Mouse (Mus musculus) lung, adult 18-20 months (tissue): ENCODE data around the gene Gm10277.

Experiments used
- DNase-seq, 2 experiments: peaks; one replicate each; pipeline ENCODE4 v3.0.0; 2022; ENCODE audit warnings: mixed read lengths in 2 of 2

The Gm10277 gene

DNA sequence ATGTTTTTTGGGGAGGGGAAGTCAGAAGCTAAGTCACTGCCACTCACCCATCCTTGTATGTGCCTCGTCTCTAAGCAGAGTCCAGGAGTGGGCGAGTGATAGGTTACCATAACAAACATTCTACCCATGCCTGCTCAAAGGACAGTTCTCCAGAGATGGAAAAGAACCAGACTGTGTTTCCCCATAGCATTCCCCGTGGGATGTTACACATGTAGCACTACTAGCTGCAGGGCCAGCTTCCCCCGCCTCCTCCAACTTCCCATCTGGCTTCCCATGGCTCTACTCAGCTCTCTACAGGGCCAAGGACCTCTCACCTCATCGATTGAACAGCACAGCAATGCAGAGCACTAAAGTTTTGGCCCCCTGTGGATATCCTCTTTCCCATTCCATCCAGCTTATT is 7.7 kb upstream of the Gm10277 start:
- no peak for DNase-seq

DNA sequence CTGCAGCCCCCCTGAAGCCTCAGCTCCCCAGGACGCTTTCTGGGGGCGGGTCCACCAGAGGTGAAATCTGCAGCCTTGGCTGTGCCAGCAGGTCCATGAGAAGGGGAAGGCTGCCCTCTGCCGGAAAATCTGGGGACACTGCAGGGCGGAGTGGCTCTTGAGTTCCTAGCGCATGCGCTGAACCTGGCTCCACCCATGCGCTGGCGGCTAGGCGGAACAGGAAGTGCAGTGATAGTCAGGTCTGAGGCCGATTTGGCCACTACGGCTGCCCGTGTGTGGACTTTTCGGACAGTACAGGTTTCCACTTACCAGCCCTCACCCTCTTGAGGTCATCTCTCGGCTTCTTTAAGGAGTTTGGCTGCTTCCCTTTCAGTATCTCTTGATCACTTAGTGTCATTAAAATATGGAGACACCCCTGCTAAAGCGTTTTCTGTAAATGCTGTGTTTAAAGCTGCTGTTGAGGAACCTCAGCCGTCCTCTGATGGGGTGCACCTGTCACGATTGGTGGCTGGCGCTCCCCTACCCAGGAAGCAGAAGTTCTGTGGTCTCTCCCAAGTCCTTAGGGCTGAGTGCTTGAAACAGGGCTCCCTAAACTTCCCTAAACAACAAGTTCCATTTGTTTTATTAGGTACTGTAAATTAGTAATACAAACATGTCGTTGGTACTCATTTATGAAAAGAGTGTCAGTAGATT is 5.8 kb upstream of the Gm10277 start:
- DNase-seq: peak; percentile 97 to 98

DNA sequence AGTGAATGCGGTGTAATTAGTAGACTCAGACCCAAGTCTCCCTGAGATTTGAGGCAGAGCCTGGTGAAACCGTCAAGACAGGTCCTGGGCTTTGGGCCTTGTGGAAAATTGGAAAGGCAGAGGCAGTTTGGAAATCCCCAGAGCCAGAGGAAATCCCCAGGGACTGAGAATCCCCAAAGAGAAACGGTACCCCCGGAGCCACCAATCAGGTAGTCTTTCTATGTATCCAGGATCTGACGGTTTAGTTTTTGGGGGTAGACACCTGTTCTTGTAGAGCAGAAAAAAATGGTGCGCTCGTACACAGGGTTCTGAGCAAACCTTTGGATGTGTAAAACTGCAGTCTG is 5.0 kb upstream of the Gm10277 start:
- DNase-seq: no peak

DNA sequence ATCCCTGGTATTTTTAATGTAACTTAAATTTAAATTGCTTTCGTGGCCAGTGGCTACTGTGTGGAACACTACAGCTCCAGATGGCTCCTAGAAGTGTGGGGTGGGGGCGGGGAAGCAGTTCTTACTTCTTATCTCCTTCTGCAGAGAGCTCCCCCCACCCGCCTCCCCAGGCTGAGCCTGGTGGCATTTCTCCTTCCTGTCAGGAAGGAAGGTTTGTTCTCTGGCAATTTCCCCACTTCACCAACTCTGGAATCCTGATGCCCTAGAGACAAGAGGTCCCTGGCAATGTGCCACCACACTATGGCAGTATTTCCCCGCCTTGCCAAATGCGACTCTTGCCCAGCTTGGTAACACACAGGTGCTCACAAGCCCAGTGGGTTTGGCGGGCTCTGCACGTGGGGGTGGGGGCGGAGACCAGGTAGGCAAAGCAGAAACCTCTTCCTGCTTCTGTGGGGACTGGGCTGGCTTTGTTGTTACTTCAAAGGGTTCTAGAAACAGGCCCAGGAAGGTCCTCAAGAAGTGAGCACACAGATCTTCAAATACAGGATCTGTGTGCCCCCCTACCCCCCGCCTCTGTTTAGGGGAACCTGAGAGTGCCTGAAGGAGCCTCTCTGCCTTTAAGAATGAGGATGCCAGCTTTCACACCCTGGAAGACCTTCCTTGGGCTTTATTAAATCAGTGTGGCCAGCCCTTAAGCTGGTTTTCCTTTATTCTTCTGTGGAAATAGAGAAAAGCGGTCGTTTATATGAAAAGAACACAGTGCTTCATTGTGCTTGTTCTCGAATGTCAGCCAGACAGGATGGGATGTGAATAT is 4.4 kb upstream of the Gm10277 start:
- peak; percentile 93 to 96 for DNase-seq

DNA sequence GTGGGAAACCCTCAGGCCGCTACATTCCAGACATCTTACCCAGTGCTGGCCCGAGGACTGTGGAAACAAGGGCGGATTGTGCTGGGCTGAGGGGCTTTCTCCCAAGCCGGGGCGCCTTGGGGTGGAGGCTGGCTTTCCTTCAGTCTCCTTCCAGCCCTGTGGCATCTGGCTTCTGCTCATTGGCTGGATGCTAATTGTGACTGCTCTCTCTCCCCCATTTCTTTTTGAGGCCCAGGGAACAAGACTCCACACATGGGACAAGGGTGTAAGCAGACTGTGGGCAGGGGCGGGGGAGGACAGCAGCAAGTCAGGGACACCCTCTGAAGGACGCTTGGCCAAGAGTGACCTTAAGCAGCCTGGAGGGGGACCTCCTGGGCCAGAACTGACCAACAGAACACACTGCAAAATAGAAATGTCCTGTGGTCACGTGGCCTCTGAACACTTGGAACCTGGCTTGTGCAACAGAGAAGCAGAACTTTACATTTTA is 3.7 kb upstream of the Gm10277 start:
- DNase-seq: peak in 1 of 2 experiments; percentile 63

DNA sequence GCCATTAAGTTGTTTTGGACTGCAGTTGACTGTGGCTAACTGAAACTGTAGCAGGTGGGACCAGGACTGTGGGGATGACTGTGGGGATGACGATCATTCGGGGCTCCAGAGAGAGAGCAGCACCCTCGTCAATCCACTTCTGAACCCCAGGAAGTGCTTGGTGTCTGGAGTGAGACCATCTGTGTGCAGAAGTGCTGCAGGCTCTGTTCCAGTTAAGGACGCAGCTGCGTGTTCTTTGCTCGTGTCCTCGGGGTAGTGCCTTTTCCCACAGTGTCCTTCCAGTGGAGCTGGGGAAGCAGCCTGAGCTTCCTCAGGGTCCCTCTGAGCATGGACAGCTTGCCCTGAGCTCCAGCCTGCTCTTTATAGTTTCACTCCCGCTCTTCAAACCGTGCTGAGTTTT is 2.7 kb upstream of the Gm10277 start:
- no peak for DNase-seq

DNA sequence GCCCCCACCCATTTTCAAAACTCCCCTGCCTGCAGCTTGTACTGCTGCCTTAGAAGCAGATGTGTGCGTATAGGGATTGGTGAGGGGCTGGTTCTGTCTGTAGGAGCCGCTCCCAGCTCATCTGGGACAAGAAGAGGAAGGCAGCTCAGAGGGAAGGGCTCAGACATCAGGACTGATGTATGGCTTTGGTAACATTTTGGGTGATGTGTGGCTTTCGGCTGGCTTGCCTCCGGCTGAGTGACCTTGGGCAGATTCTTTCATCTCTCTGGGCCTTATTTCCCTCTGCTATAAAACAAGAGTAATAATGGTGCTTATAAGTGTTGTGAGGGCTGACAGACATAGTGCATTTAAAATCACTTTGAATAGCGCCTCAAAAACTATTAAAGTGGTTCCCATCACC is 2.0 kb upstream of the Gm10277 start:
- DNase-seq: no peak

DNA sequence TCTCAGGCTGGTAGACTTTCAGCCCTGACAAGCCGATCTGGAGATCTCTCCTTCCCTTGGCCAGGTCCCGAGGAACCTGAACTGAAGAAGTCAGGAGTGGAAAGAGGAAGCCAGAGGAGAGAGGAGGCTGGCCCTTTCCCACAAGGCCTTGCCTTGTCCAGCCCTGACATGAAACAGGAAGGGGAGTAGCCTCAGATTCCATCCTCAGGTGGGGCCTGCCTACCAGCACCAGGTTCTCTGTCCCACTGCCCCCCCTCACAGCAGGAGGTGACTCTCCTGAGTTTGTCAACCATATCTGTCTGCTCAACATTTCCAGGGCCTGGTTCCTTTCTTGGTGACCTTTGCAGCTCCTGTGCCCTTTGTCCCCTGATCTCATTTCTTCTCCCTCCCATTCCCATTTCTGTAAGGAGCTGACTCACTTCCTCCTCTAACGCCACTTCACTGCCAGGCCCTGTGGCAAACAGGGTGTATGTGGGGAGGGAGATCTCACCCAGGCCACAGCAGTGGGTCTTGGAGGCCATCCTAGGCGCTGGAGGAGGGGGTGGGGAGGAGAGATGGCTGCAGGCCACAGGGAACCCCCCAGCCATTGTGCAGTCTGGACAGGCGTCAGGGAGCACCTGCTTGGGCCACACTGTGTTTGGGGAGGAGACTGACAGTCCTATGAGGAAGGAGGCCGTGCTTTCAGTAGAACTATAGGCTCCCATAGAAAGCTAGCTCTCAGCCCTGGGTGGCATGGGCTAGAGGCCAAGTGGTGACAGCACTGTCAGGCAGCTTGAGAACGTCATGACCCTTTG is 1.6 kb downstream of the Gm10277 start:
- peak; percentile 69 to 78 for DNase-seq

DNA sequence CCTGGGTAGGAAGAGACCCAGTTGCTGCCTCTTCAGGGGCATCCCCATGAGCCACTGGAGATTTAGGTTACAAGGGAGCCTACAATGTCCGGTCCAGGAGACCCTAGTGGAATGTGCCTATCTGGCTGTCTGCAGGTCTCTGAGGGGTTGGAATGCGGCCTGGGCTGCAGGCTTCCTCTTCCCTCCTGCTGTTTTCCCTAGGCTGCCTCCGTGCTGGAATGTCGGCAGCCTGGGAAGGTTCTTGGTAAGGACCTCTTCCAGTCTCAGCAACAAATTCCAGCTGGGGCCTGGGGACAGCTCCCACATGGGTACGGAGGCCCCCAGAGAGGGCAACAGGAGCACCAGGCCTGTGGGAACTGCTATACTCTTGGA is 2.2 kb downstream of the Gm10277 start:
- DNase-seq: no peak

DNA sequence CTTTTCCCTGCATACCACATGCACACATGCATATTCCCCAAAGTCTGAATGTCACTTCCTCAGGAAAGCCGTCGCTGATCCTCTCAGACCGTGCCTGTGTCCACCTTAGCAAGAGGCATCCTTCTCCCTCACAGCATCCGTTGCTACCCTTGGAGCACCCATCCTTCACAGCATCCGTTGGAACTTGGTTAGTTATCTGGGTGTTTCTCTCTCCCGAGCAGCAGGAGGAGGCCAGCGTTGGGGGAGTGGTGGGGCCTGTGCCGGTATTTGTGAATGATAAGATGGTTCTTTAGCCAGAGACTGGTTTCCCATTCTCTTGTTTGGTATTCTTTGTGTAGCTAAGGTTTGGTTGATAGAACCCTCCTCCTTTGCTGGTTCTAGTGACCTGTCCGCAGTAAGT is 2.7 kb downstream of the Gm10277 start:
- no peak for DNase-seq

DNA sequence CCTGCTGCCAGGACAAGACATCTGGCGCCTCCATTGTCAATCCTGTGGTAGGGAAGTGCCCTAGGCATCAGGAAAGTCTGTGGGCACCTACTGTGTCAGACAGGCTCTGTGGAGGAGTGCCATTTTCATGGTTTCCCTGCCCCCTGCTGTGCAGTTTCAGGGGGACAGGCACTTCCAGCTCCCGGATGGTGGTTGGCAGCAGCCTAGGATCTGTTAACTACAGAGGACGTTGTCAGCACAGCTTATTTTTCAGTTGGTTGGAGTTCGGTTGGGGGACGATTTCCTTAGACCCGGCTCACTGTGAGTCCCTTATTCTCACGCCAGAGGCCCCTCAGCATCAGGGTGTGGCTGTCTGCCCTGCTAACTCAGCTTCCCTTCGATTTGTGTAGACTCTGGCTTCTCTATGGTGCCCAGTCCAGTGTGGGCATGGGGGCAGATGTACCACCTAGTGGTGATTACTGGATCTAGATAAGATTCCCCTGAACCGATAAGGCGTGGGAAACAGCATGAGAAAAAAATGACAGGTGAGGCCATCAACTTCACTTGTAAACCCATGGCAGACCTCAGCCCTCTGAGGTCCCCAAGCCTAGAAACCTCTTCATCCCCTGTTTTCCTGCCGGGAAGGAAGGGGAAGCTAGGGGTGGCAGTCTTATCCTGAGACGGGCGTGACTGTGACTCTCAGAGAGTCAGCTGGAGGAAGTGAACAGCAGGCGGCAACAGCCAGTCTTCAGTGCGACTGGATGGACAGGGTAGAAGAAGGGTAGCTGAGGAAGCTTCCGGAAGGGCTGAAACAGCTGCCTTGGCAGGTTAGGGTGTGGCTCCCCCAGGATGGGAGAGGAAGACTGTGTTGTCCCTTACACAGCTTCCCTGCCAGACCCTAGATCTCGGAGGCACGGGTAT is 3.5 kb downstream of the Gm10277 start:
- DNase-seq: peak; percentile 57 to 66

DNA sequence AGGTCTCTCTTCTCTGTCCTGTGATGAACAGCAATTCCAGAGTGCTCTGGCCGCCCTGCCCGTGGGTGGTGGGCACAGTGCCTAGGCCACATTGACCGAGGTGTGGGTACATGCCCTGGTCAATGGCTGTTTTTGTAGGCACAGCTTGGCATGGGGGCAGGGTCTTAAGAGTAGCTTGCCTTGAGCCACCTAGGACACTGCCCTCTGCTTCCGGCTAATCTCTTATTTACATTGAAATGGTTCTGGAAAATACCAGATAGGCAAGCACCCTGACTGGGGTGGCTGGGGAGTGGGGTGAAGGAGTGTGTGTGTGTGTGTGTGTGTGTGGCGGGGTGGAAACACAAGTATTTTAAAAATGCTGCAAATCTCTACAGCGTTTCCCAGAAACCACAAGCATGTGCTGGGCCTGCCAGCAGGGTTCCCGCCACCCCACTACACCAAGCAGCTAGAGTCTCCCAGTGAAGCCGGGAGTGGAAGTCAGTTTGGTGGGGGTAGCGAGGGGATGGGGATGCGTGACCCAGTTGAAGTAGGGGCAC is 4.3 kb downstream of the Gm10277 start:
- DNase-seq: peak; percentile 51 to 67

DNA sequence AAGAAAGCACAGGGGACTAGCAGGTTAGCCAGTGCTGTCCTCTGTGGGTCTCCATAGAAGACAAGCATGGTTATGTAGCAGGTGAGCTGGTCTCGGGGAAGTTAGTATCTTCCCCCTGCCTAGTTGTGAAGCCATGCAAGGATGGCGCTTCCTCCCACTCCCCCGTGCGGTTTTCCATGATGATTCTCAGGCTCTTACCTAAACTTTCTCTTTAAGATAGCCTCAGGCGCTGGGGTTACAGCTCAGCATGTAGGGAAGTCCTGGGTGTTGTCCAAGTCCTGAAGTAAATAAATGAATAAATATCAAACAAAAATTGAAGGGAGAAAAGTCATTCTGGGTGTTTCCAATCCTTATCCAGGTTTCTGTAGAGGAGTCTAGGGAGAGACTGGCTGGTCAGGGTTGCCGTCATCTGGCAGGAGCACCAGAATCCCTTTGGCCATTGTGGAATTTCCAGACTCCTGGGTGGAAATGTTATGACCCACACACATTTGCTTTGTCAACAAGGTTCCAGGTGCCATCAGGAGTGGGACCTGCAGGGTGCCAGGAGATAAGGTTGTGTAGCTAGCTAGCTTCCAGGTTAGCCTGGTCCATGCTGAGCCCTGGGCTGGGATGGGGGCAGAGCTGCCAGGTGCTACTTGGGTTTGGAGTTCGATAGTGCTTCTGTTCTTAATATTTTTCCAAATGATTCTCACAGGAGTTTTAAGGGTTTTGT is 5.3 kb downstream of the Gm10277 start:
- DNase-seq: no peak

DNA sequence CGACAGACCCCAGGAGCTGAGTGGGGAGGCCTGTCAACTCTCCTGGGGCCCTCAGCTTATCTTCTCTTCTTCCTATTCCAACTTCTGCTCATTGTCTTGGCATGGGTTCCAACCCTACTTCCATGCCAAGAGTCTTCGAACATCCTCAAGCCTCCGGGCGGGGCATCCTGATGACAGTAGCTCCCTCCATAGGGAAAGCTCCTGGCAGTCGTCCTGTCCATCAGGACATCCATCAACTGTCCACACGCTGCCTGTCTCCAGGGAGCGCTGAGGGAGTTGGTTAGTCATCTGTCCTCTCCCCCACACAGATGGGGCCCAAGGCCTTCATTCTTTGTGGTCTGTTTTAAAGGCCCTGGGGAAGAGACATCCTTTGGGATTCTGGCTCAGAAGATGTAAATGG is 6.5 kb downstream of the Gm10277 start:
- DNase-seq: peak; percentile 45 to 65

DNA sequence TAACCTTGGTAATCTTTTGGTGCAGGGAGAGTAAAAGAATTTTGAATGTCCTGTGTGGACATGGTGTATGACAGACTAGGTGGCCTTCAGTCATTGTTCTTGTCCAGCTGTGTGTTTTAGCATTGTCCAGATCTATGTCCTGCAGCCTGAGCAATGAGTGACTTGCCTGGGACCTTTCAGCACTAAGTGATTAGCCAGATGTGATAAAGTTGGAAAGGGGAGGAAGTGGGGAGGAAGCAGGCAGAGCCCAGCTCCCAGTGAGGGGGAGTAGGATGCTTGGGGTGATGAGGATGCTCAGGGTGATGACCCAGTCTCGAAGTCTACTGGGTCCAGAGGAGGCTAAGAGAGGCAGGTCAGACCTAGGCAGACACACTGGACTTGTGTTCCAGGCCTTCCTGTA is 8.3 kb downstream of the Gm10277 start:
- DNase-seq: no peak

DNA sequence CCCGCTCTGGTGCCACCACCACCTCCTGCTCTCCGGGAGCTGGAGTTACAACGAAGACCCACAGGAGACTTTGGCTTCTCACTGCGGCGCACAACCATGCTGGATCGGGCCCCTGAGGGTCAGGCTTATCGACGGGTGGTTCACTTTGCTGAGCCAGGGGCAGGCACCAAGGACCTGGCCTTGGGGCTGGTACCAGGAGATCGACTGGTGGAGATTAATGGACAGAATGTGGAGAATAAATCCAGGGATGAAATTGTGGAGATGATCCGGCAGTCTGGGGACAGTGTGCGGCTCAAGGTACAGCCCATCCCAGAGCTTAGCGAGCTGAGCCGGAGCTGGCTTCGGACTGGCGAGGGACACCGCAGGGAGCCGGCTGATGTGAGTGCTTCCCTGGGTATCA is 9.6 kb downstream of the Gm10277 start:
- DNase-seq: no peak

DNA sequence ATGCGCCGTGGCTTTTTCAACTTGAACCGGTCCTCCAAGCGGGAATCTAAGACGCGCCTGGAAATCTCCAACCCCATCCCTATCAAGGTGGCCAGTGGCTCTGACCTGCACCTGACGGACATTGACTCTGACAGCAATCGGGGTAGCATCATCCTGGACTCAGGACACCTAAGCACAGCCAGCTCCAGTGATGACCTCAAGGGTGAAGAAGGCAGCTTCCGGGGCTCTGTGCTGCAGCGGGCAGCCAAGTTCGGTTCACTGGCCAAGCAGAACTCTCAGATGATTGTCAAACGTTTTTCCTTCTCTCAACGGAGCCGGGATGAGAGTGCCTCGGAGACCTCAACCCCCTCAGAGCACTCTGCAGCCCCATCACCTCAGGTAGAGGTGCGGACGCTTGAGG is 10.1 kb downstream of the Gm10277 start:
- no peak for DNase-seq

DNA sequence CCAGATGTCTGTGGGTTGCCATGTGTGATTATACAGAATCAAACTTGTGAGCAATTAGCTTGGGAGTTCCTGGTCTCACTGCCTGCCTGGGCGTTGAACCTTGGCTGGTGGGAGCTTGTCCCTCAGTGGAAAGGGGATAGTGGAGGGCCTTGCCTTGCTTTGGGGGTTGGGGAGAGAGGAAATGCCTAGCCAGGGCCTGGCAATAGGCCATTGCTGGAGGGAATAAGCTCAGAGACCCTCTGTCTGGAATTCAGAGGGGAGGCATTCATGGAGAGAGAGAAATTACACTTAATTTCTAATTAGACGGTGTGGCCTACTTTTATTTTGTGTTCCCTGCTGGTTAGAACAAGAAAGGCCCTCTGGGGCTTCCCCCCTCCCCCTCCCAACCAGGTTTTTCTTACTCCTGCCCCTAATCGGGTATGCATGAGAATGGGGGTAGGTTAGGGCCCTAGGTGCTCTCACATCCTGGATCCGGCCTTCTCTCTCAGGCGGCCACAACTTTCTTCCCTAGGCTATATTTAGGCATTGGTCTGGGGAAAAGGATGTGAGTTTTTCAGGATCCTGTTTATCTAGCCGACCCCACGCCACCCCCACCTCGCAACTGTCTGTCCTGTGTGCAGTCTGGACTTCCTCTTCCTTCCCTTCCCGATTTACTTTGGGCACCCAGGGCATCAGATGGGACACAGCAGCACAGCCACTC is 11.7 kb downstream of the Gm10277 start:
- peak; percentile 53 to 61 for DNase-seq

DNA sequence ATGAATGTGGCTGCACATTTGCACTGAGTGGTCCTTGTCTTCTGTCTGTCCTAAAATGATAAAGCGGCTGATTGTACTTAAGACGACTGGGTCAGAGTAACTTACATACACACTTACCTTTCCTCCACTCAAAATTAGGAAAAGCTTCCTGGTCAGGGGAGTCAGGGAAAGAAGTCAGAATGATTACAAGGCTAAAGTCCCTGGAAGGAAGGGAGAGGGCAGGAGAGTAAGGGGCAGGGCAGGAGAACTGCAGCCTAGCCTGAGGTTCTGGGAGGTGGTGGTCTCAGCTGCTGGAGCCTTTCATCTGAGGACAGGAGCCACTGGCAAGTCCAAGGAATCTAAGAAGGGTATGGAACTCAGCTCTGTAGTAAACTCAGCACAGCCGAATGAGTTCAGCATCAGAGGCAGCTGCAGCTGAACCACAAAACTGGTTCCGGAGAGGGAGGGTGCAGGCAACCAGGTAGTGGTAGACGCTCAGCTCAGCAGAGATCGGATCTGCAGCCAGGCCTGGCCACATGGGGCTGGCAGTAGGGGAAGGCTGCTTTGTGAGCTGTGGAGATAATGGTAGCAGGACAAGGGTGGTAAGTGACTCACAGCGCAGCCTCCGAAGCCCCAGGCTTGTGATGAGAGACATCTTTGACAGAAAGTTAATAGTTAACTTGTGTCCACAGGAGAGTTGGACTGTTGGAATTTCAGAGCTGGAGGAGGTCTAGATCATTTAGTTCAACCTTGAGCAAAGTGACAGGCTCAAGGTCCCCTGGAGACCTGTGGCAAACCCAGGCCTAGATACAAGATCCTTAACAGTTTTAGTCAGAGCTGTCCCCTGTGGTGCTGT is 15.5 kb downstream of the Gm10277 start:
- no peak for DNase-seq

DNA sequence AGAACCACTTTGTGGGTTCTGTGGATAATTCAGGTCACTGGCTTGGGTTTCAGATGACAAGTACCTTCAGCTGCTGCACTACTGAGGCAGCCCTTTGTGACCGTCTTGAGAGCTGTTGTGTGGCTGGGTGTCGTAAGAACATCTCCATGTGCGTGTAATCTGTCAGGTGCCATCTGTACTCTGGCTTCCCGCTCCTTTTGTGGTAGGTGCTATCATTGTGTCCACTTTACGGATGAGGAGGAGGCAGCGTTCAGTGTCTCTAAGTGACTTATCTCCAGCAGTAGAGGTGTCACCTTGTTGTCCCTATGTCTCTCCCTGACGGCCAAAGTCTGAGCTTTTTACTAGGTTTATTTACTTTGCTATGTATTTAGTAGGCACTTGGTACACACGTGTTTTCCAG is 17.2 kb downstream of the Gm10277 start:
- DNase-seq: no peak
